Mouse (Mus musculus): ENCODE results near the gene Krt35. TPM values are rescaled to one million over a fixed set of nuclear protein-coding genes. Genes with fewer than 3 reads are reported as not detected.

The Krt35 gene
- polyA plus RNA-seq, 1 experiment from 2014 or later = not detected

- no peak for DNase-seq (ENCODE audit: low spot score)
- no peak within 1 kb of the TSS for H3K27ac ChIP-seq (replicated peaks)
- no peaks in the 10 kb centered on the region for H3K4me1 ChIP-seq
- no peaks in the 10 kb centered on the region for H3K27me3 ChIP-seq (replicated peaks; ENCODE audit: low read depth, poor library complexity, severe bottlenecking)
- WGBS = 86% methylated on average over 3 of the region's 3 CpGs
- H3K9me3 ChIP-seq = no peaks in the 10 kb centered on the region
- H3K4me3 ChIP-seq = no peak within 1 kb of the TSS
- H3K36me3 ChIP-seq (replicated peaks) = no peaks in the 10 kb centered on the region
Observed at GRCm38 (mm10) chr11:100050451-100050850, 45.6 kb downstream of the Krt35 start, which contains the start of gene Krt31. Gene Krt31, minus strand, starts transcription at chr11:100050551.

- Histone ChIP-seq H3K36me3 (replicated peaks) (no peaks in the 10 kb centered on the region), H3K27me3 (replicated peaks; ENCODE audit: low read depth, poor library complexity, severe bottlenecking) (no peaks in the 10 kb centered on the region), H3K27ac (replicated peaks) (no peak overlapping the region), H3K4me3 (no peak overlapping the region), H3K4me1 (no peaks in the 10 kb centered on the region), H3K9me3 (no peaks in the 10 kb centered on the region)
- DNase-seq (ENCODE audit: low spot score) = no peak
- WGBS = 91% methylated on average over 2 of the region's 2 CpGs
Observed at GRCm38 (mm10) chr11:100047193-100047592, 48.8 kb downstream of the Krt35 start.

- Histone ChIP-seq H3K27ac (replicated peaks) (no peak overlapping the region), H3K27me3 (replicated peaks; ENCODE audit: low read depth, poor library complexity, severe bottlenecking) (no peaks in the 10 kb centered on the region), H3K4me3 (no peak overlapping the region), H3K36me3 (replicated peaks) (no peaks in the 10 kb centered on the region), H3K9me3 (no peaks in the 10 kb centered on the region), H3K4me1 (no peaks in the 10 kb centered on the region)
- DNase-seq (ENCODE audit: low spot score) = no peak
- 93% methylated on average over 6 of the region's 6 CpGs for WGBS
Observed at GRCm38 (mm10) chr11:100046303-100046866, 49.7 kb downstream of the Krt35 start.

Other genes starting within 250 kb of the Krt35 start
- gene Krtap4-16, start 244.6 kb downstream of the Krt35 start, polyA plus RNA-seq (2016; fragmentation: Nextera tagmentation; extraction: Ambion mirVana) = not detected in 2 replicates
- gene Gm11568, start 238.3 kb downstream of the Krt35 start, polyA plus RNA-seq (2016; fragmentation: Nextera tagmentation; extraction: Ambion mirVana) = not detected in 2 replicates
- gene Gm11559, start 231.8 kb downstream of the Krt35 start, polyA plus RNA-seq (2016; fragmentation: Nextera tagmentation; extraction: Ambion mirVana) = not detected in 2 replicates
- not detected in 2 replicates for gene Krtap9-1, start 222.9 kb downstream of the Krt35 start, polyA plus RNA-seq (2016; fragmentation: Nextera tagmentation; extraction: Ambion mirVana)
- gene Gm11567, start 217.1 kb downstream of the Krt35 start, polyA plus RNA-seq (2016; fragmentation: Nextera tagmentation; extraction: Ambion mirVana) = not detected in 2 replicates
- not detected in 2 replicates for gene Krtap31-1, start 188.3 kb downstream of the Krt35 start, polyA plus RNA-seq (2016; fragmentation: Nextera tagmentation; extraction: Ambion mirVana)
- not detected in 2 replicates for gene Gm11565, start 181.5 kb downstream of the Krt35 start, polyA plus RNA-seq (2016; fragmentation: Nextera tagmentation; extraction: Ambion mirVana)
- not detected in 2 replicates for gene Krtap31-2, start 159.9 kb downstream of the Krt35 start, polyA plus RNA-seq (2016; fragmentation: Nextera tagmentation; extraction: Ambion mirVana)
- gene Krtap9-5, start 147.8 kb downstream of the Krt35 start, polyA plus RNA-seq (2016; fragmentation: Nextera tagmentation; extraction: Ambion mirVana) = not detected in 2 replicates
- not detected in 2 replicates for gene Krtap29-1, start 117.2 kb downstream of the Krt35 start, polyA plus RNA-seq (2016; fragmentation: Nextera tagmentation; extraction: Ambion mirVana)
- not detected in 2 replicates for gene Krtap16-1, start 109.6 kb downstream of the Krt35 start, polyA plus RNA-seq (2016; fragmentation: Nextera tagmentation; extraction: Ambion mirVana)
- not detected in 2 replicates for gene Krtap17-1, start 102.2 kb downstream of the Krt35 start, polyA plus RNA-seq (2016; fragmentation: Nextera tagmentation; extraction: Ambion mirVana)
- gene Krt33a, start 80.0 kb downstream of the Krt35 start, polyA plus RNA-seq (2016; fragmentation: Nextera tagmentation; extraction: Ambion mirVana) = not detected in 2 replicates
- gene Krt33b, start 66.4 kb downstream of the Krt35 start, polyA plus RNA-seq (2016; fragmentation: Nextera tagmentation; extraction: Ambion mirVana) = not detected in 2 replicates
- not detected in 2 replicates for gene Krt34, start 54.7 kb downstream of the Krt35 start, polyA plus RNA-seq (2016; fragmentation: Nextera tagmentation; extraction: Ambion mirVana)
- gene Krt31, start 45.7 kb downstream of the Krt35 start, polyA plus RNA-seq (2016; fragmentation: Nextera tagmentation; extraction: Ambion mirVana) = not detected in 2 replicates
- not detected in 2 replicates for gene Krt32, start 8.0 kb downstream of the Krt35 start, polyA plus RNA-seq (2016; fragmentation: Nextera tagmentation; extraction: Ambion mirVana)
- gene Krt36, start 9.4 kb upstream of the Krt35 start, polyA plus RNA-seq (2016; fragmentation: Nextera tagmentation; extraction: Ambion mirVana) = 0.09 TPM in 1 of 2 replicates, not detected in the other
- gene Krt13, start 25.3 kb upstream of the Krt35 start, polyA plus RNA-seq (2016; fragmentation: Nextera tagmentation; extraction: Ambion mirVana) = not detected in 2 replicates
- gene Krt15, start 39.7 kb upstream of the Krt35 start, polyA plus RNA-seq (2016; fragmentation: Nextera tagmentation; extraction: Ambion mirVana) = 2.8 and 8.6 TPM in 2 replicates
- gene Krt19, start 52.4 kb upstream of the Krt35 start, polyA plus RNA-seq (2016; fragmentation: Nextera tagmentation; extraction: Ambion mirVana) = 16.1 and 18.2 TPM in 2 replicates
- gene Krt9, start 97.0 kb upstream of the Krt35 start, polyA plus RNA-seq (2016; fragmentation: Nextera tagmentation; extraction: Ambion mirVana) = not detected in 2 replicates
- 12.0 and 16.1 TPM in 2 replicates for gene Krt14, start 111.3 kb upstream of the Krt35 start, polyA plus RNA-seq (2016; fragmentation: Nextera tagmentation; extraction: Ambion mirVana)
- gene Krt16, start 152.7 kb upstream of the Krt35 start, polyA plus RNA-seq (2016; fragmentation: Nextera tagmentation; extraction: Ambion mirVana) = not detected in 2 replicates
- gene Krt17, start 164.8 kb upstream of the Krt35 start, polyA plus RNA-seq (2016; fragmentation: Nextera tagmentation; extraction: Ambion mirVana) = 0.28 and 0.67 TPM in 2 replicates
- gene Krt42, start 173.6 kb upstream of the Krt35 start, polyA plus RNA-seq (2016; fragmentation: Nextera tagmentation; extraction: Ambion mirVana) = not detected in 2 replicates
- 1,675 and 1,681 TPM in 2 replicates for gene Eif1, start 223.6 kb upstream of the Krt35 start, polyA plus RNA-seq (2016; fragmentation: Nextera tagmentation; extraction: Ambion mirVana)
- gene Gast, start 238.2 kb upstream of the Krt35 start, polyA plus RNA-seq (2016; fragmentation: Nextera tagmentation; extraction: Ambion mirVana) = 0.37 TPM in 1 of 2 replicates, not detected in the other

All from embryonic facial prominence, embryonic 10.5 days (tissue).